In genomic region chr2:102293181-102293580, GRCm38 (mm10) we compare ENCODE assay signal across 22 mouse cellular contexts.
DNase-seq lines count a peak whose midpoint lies in the region; ATAC-seq and TF ChIP-seq lines count a peak whose summit lies in the region.
"Had no signal": no experiment of that assay in that cellular context is flagged by ENCODE, and none has a peak within 500 bp of the region (broad histone marks: within the 10 kb centered on the region; RNA-seq: fewer than 3 reads in every experiment).

No protein-coding gene starts in this region.

- H3K79me2 ChIP-seq in heart, adult 2 months (replicated peaks; ENCODE audit: control insufficient read depth, insufficient read depth, low read length): no peaks in the 10 kb centered on the region

- no peaks in the 10 kb centered on the region for H3K36me3 ChIP-seq in heart, postnatal 0 days (replicated peaks; ENCODE audit: control insufficient read depth, insufficient read depth, low read length)
- peaks cover 9% of the 10 kb centered on the region for H3K36me3 ChIP-seq in heart, adult 2 months (ENCODE audit: control insufficient read depth, insufficient read depth, low read length)
- no peaks in the 10 kb centered on the region for H3K36me3 ChIP-seq in hindbrain, embryonic 13.5 days
- H3K36me3 ChIP-seq: embryonic facial prominence, embryonic 13.5 days; forebrain, embryonic 15.5 days; hindbrain, embryonic 12.5 days; limb, embryonic 15.5 days; liver, embryonic 15.5 days; stomach, embryonic 15.5 days had no signal

- no peaks in the 10 kb centered on the region for H3K9me3 ChIP-seq in heart, postnatal 0 days (replicated peaks; ENCODE audit: control insufficient read depth, low read length)
- no peaks in the 10 kb centered on the region for H3K9me3 ChIP-seq in hindbrain, embryonic 13.5 days
- H3K9me3 ChIP-seq: embryonic facial prominence, embryonic 13.5 days; forebrain, embryonic 15.5 days; hindbrain, embryonic 12.5 days; limb, embryonic 15.5 days; liver, embryonic 15.5 days; stomach, embryonic 15.5 days had no signal

- no peak overlapping the region for H3K4me3 ChIP-seq in heart, postnatal 0 days (ENCODE audit: low read depth, low read length)
- no peak overlapping the region for H3K4me3 ChIP-seq in heart, adult 2 months
- H3K4me3 ChIP-seq in hindbrain, embryonic 13.5 days: no peak overlapping the region
- H3K4me3 ChIP-seq: embryonic facial prominence, embryonic 13.5 days; forebrain, embryonic 15.5 days; hindbrain, embryonic 12.5 days; limb, embryonic 15.5 days; liver, embryonic 15.5 days; stomach, embryonic 15.5 days had no signal

- no peak for TF ChIP-seq CTCF in heart, postnatal 0 days (IDR thresholded peaks at IDR 0.05; ENCODE audit: low read depth)
- TF ChIP-seq CTCF in heart, adult 2 months (IDR thresholded peaks at IDR 0.05): no peak

- TF ChIP-seq POLR2A in heart, adult 2 months (IDR thresholded peaks at IDR 0.05; ENCODE audit: insufficient read depth, low read depth, low read length): no peak

- intact Hi-C loops in heart, adult 2 months (cut with DNase I): loop anchor here (1.0 to 5.0 kb wide), 2 partner anchors 65 to 109 kb away; no protein-coding TSS in a partner anchor

- peaks cover 8% of the 10 kb centered on the region; the same call in 1 of the 2 replicates for H3K4me1 ChIP-seq in heart, postnatal 0 days (ENCODE audit: control insufficient read depth, insufficient read depth)
- peaks cover 15% of the 10 kb centered on the region for H3K4me1 ChIP-seq in heart, adult 2 months (ENCODE audit: control insufficient read depth, insufficient read depth, low read length)
- peaks cover 6% of the 10 kb centered on the region for H3K4me1 ChIP-seq in hindbrain, embryonic 13.5 days (replicated peaks)
- H3K4me1 ChIP-seq: forebrain, embryonic 15.5 days; liver, embryonic 15.5 days had no signal

- H3K9ac ChIP-seq in heart, postnatal 0 days (replicated peaks; ENCODE audit: low read depth, low read length): no peak overlapping the region
- H3K9ac ChIP-seq in heart, adult 2 months (ENCODE audit: low read depth, low read length): no peak overlapping the region
- no peak overlapping the region for H3K9ac ChIP-seq in hindbrain, embryonic 13.5 days
- H3K9ac ChIP-seq: embryonic facial prominence, embryonic 13.5 days; forebrain, embryonic 15.5 days; hindbrain, embryonic 12.5 days; limb, embryonic 15.5 days; liver, embryonic 15.5 days; stomach, embryonic 15.5 days had no signal

- no peak overlapping the region for H3K27ac ChIP-seq in heart, postnatal 0 days (ENCODE audit: low read depth)
- no peak overlapping the region for H3K27ac ChIP-seq in heart, adult 2 months
- no peak overlapping the region for H3K27ac ChIP-seq in hindbrain, embryonic 13.5 days
- H3K27ac ChIP-seq: embryonic facial prominence, embryonic 13.5 days; forebrain, embryonic 15.5 days; hindbrain, embryonic 12.5 days; limb, embryonic 15.5 days; liver, embryonic 15.5 days; stomach, embryonic 15.5 days had no signal

- ATAC-seq in heart, postnatal 0 days (ENCODE audit: insufficient read depth, low read depth): peak; percentile 41; the same call in 1 of the 2 replicates
- no peak for ATAC-seq in hindbrain, embryonic 13.5 days (ENCODE audit: low FRiP score)
- ATAC-seq: forebrain, embryonic 15.5 days; midbrain, embryonic 16.5 days had no signal

- WGBS in heart, postnatal 0 days: 30% methylated on average over 1 of the region's 1 CpGs
- WGBS in heart, adult 2 months: 24% methylated on average over 1 of the region's 1 CpGs
- WGBS in hindbrain, embryonic 13.5 days: 77% methylated on average over 1 of the region's 1 CpGs

- DNase-seq in heart, postnatal 0 days (ENCODE audit: low spot score): no peak
- no peak for DNase-seq in heart, adult 2 months
- DNase-seq in A20 (ENCODE audit: low read depth, low spot score): peak; percentile 33
- peak; percentile 53 for DNase-seq in brain, adult 2 months (ENCODE audit: low read depth, low spot score)
- peak; percentile 10 for DNase-seq in lung, postnatal 25 days (ENCODE audit: low spot score)
- no peak for DNase-seq in urinary bladder, adult 18-20 months (ENCODE audit: low spot score in 2 of 2)
- DNase-seq: adrenal gland, adult 2 months; cerebellum, adult 9-10 months; heart, postnatal 10 days; kidney, adult 9 months; kidney, postnatal 36 days; layer of hippocampus, adult 9-11 months; retina, postnatal 1 day; thymus, adult 18-20 months had no signal

- no peak overlapping the region for H3K4me2 ChIP-seq in heart, postnatal 0 days (ENCODE audit: low read depth, low read length)
- H3K4me2 ChIP-seq in hindbrain, embryonic 13.5 days: no peak overlapping the region
- H3K4me2 ChIP-seq: embryonic facial prominence, embryonic 13.5 days; forebrain, embryonic 15.5 days; hindbrain, embryonic 12.5 days; limb, embryonic 15.5 days; liver, embryonic 15.5 days; stomach, embryonic 15.5 days had no signal

- no peak for TF ChIP-seq EP300 in heart, postnatal 0 days (IDR thresholded peaks at IDR 0.05; ENCODE audit: low read depth)
- TF ChIP-seq EP300 in heart, adult 2 months (IDR thresholded peaks at IDR 0.05; ENCODE audit: insufficient read depth, low read depth, low read length): no peak

- no peaks in the 10 kb centered on the region for H3K27me3 ChIP-seq in heart, postnatal 0 days (ENCODE audit: control insufficient read depth, insufficient read depth, low read length)
- H3K27me3 ChIP-seq in heart, adult 2 months (ENCODE audit: control insufficient read depth, insufficient read depth, low read length): no peaks in the 10 kb centered on the region
- H3K27me3 ChIP-seq in hindbrain, embryonic 13.5 days: no peaks in the 10 kb centered on the region
- H3K27me3 ChIP-seq: embryonic facial prominence, embryonic 13.5 days; forebrain, embryonic 15.5 days; hindbrain, embryonic 12.5 days; limb, embryonic 15.5 days; liver, embryonic 15.5 days; stomach, embryonic 15.5 days had no signal

Comparison
In these comparisons a context has a peak if more than half of its experiments do, and no peak if none do; other contexts are left out.
1. DNase-seq: peak in A20 (single experiment), brain, adult 2 months (single experiment) and lung, postnatal 25 days (single experiment); none in heart, postnatal 0 days (single experiment), heart, adult 2 months (0 of 2) and urinary bladder, adult 18-20 months (0 of 2).